Mouse (Mus musculus): ENCODE data around the gene Gm28035. TPM values are rescaled to one million over a fixed set of nuclear protein-coding genes. Genes with fewer than 3 reads are reported as not detected.
A peak's percentile ranks its signal among the peaks of the same experiment; 100 is the strongest.

The Gm28035 gene
- polyA plus RNA-seq, 1 experiment from 2014 or later, result 0.15 TPM

- Histone ChIP-seq H3K27ac (ENCODE audit: low read depth, low read length) (no peak overlapping the region), H3K4me3 (ENCODE audit: low read depth, low read length) (no peak overlapping the region), H3K4me2 (ENCODE audit: low read depth, low read length) (no peak overlapping the region), H3K27me3 (ENCODE audit: control insufficient read depth, insufficient read depth, low read length) (no peaks in the 10 kb centered on the region), H3K9ac (replicated peaks; ENCODE audit: low read depth, low read length) (no peak overlapping the region), H3K36me3 (ENCODE audit: control insufficient read depth, insufficient read depth, low read length) (peaks cover 47% of the 10 kb centered on the region), H3K9me3 (ENCODE audit: control insufficient read depth, low read length) (no peaks in the 10 kb centered on the region), H3K4me1 (ENCODE audit: control insufficient read depth, insufficient read depth, low read length) (no peaks in the 10 kb centered on the region)
- ATAC-seq (ENCODE audit: low read depth), result no peak
- WGBS, result 98% methylated on average over 30 of the region's 30 CpGs
Measured at GRCm38 (mm10) chr2:30256616-30257350, 16.4 kb downstream of the Gm28035 start.

GRCm38 (mm10) chr2:30257699-30258460, 17.5 kb downstream of the Gm28035 start:
- H3K4me3 ChIP-seq (ENCODE audit: low read depth, low read length), result no peak overlapping the region
- H3K27ac ChIP-seq (ENCODE audit: low read depth, low read length), result no peak overlapping the region
- H3K4me1 ChIP-seq (ENCODE audit: control insufficient read depth, insufficient read depth, low read length), result no peaks in the 10 kb centered on the region
- no peak overlapping the region for H3K4me2 ChIP-seq (ENCODE audit: low read depth, low read length)
- no peak overlapping the region for H3K9ac ChIP-seq (replicated peaks; ENCODE audit: low read depth, low read length)
- no peak for ATAC-seq (ENCODE audit: low read depth)
- no peaks in the 10 kb centered on the region for H3K9me3 ChIP-seq (ENCODE audit: control insufficient read depth, low read length)
- H3K27me3 ChIP-seq (ENCODE audit: control insufficient read depth, insufficient read depth, low read length), result no peaks in the 10 kb centered on the region
- WGBS, result 94% methylated on average over 7 of the region's 7 CpGs
- peaks cover 51% of the 10 kb centered on the region for H3K36me3 ChIP-seq (ENCODE audit: control insufficient read depth, insufficient read depth, low read length)

- 0 out of 2 replicates have a peak, but pooled peaks cover 3% of the 10 kb centered on the region for H3K4me1 ChIP-seq (ENCODE audit: control insufficient read depth, insufficient read depth, low read length)
- WGBS, result 97% methylated on average over 4 of the region's 4 CpGs
- H3K36me3 ChIP-seq (ENCODE audit: control insufficient read depth, insufficient read depth, low read length), result peaks cover 57% of the 10 kb centered on the region
- H3K27ac ChIP-seq (ENCODE audit: low read depth, low read length), result no peak overlapping the region
- H3K9ac ChIP-seq (replicated peaks; ENCODE audit: low read depth, low read length), result no peak overlapping the region
- H3K9me3 ChIP-seq (ENCODE audit: control insufficient read depth, low read length), result no peaks in the 10 kb centered on the region
- H3K4me3 ChIP-seq (ENCODE audit: low read depth, low read length), result no peak overlapping the region
- no peaks in the 10 kb centered on the region for H3K27me3 ChIP-seq (ENCODE audit: control insufficient read depth, insufficient read depth, low read length)
- ATAC-seq (ENCODE audit: low read depth), result no peak
- H3K4me2 ChIP-seq (ENCODE audit: low read depth, low read length), result no peak overlapping the region
Measured at GRCm38 (mm10) chr2:30258600-30258999, 18.2 kb downstream of the Gm28035 start.

- H3K9me3 ChIP-seq (ENCODE audit: control insufficient read depth, low read length), result no peaks in the 10 kb centered on the region
- H3K36me3 ChIP-seq (ENCODE audit: control insufficient read depth, insufficient read depth, low read length), result peaks cover 61% of the 10 kb centered on the region
- no peaks in the 10 kb centered on the region for H3K27me3 ChIP-seq (ENCODE audit: control insufficient read depth, insufficient read depth, low read length)
- no peak overlapping the region for H3K27ac ChIP-seq (ENCODE audit: low read depth, low read length)
- no peak overlapping the region for H3K4me2 ChIP-seq (ENCODE audit: low read depth, low read length)
- H3K4me3 ChIP-seq (ENCODE audit: low read depth, low read length), result no peak overlapping the region
- H3K4me1 ChIP-seq (ENCODE audit: control insufficient read depth, insufficient read depth, low read length), result 0 out of 2 replicates have a peak, but pooled peaks cover 3% of the 10 kb centered on the region
- 91% methylated on average over 15 of the region's 15 CpGs for WGBS
- no peak for ATAC-seq (ENCODE audit: low read depth)
- no peak overlapping the region for H3K9ac ChIP-seq (replicated peaks; ENCODE audit: low read depth, low read length)
Measured at GRCm38 (mm10) chr2:30259131-30260064, 19.0 kb downstream of the Gm28035 start.

- 94% methylated on average over 4 of the region's 4 CpGs for WGBS
- Histone ChIP-seq H3K27me3 (ENCODE audit: control insufficient read depth, insufficient read depth, low read length) (no peaks in the 10 kb centered on the region), H3K27ac (ENCODE audit: low read depth, low read length) (no peak overlapping the region), H3K4me2 (ENCODE audit: low read depth, low read length) (no peak overlapping the region), H3K4me3 (ENCODE audit: low read depth, low read length) (no peak overlapping the region), H3K36me3 (ENCODE audit: control insufficient read depth, insufficient read depth, low read length) (peaks cover 48% of the 10 kb centered on the region), H3K9me3 (ENCODE audit: control insufficient read depth, low read length) (no peaks in the 10 kb centered on the region), H3K9ac (replicated peaks; ENCODE audit: low read depth, low read length) (no peak overlapping the region), H3K4me1 (ENCODE audit: control insufficient read depth, insufficient read depth, low read length) (peaks cover 6% of the 10 kb centered on the region; the same call in 1 of the 2 replicates)
- ATAC-seq (ENCODE audit: low read depth), result no peak
Measured at GRCm38 (mm10) chr2:30261064-30261736, 20.8 kb downstream of the Gm28035 start.

- WGBS, result 86% methylated on average over 18 of the region's 18 CpGs
- no peak overlapping the region for H3K27ac ChIP-seq (ENCODE audit: low read depth, low read length)
- peaks cover 38% of the 10 kb centered on the region for H3K36me3 ChIP-seq (ENCODE audit: control insufficient read depth, insufficient read depth, low read length)
- no peak overlapping the region for H3K4me2 ChIP-seq (ENCODE audit: low read depth, low read length)
- H3K4me1 ChIP-seq (ENCODE audit: control insufficient read depth, insufficient read depth, low read length), result peaks cover 6% of the 10 kb centered on the region; the same call in 1 of the 2 replicates
- H3K4me3 ChIP-seq (ENCODE audit: low read depth, low read length), result no peak overlapping the region
- no peaks in the 10 kb centered on the region for H3K27me3 ChIP-seq (ENCODE audit: control insufficient read depth, insufficient read depth, low read length)
- H3K9me3 ChIP-seq (ENCODE audit: control insufficient read depth, low read length), result no peaks in the 10 kb centered on the region
- H3K9ac ChIP-seq (replicated peaks; ENCODE audit: low read depth, low read length), result no peak overlapping the region
- no peak for ATAC-seq (ENCODE audit: low read depth)
Measured at GRCm38 (mm10) chr2:30261921-30262839, 21.8 kb downstream of the Gm28035 start.

GRCm38 (mm10) chr2:30262840-30263441, 22.6 kb downstream of the Gm28035 start:
- H3K9ac ChIP-seq (replicated peaks; ENCODE audit: low read depth, low read length), result no peak overlapping the region
- peaks cover 6% of the 10 kb centered on the region; the same call in 1 of the 2 replicates for H3K4me1 ChIP-seq (ENCODE audit: control insufficient read depth, insufficient read depth, low read length)
- no peaks in the 10 kb centered on the region for H3K27me3 ChIP-seq (ENCODE audit: control insufficient read depth, insufficient read depth, low read length)
- peaks cover 31% of the 10 kb centered on the region for H3K36me3 ChIP-seq (ENCODE audit: control insufficient read depth, insufficient read depth, low read length)
- H3K4me2 ChIP-seq (ENCODE audit: low read depth, low read length), result no peak overlapping the region
- H3K9me3 ChIP-seq (ENCODE audit: control insufficient read depth, low read length), result no peaks in the 10 kb centered on the region
- WGBS, result 43% methylated on average over 4 of the region's 4 CpGs
- peak; percentile 80 for ATAC-seq (ENCODE audit: low read depth)
- H3K4me3 ChIP-seq (ENCODE audit: low read depth, low read length), result no peak overlapping the region
- no peak overlapping the region for H3K27ac ChIP-seq (ENCODE audit: low read depth, low read length)
